Mouse (Mus musculus) heart, embryonic 10.5 days (tissue): Measurements from ENCODE around the gene Padi1. TPM values are rescaled to one million over a fixed set of nuclear protein-coding genes. Genes with fewer than 3 reads are reported as not detected.
A peak's percentile ranks its signal among the peaks of the same experiment; 100 is the strongest.

ENCODE experiments used
- DNase-seq: peaks from one replicate; pipeline ENCODE4 v3.0.0-alpha.2; 2017; ENCODE audit warnings: low spot score
- H3K27ac ChIP-seq: fragments of 300-500 bp; sonication (generic); 2 replicates; pipeline ENCODE4 v1.5.1; 2016; ENCODE audit warnings: mild to moderate bottlenecking
- H3K27me3 ChIP-seq: fragments of 300-500 bp; sonication (generic); 2 replicates; pipeline ENCODE4 v1.6.1; 2016; ENCODE audit warnings: mild to moderate bottlenecking; ENCODE audit not compliant: poor library complexity, insufficient read depth, severe bottlenecking
- H3K36me3 ChIP-seq: fragments of 300-500 bp; sonication (generic); 2 replicates; pipeline ENCODE4 v1.6.1; 2016; ENCODE audit warnings: mild to moderate bottlenecking, moderate library complexity
- H3K4me1 ChIP-seq: fragments of 300-500 bp; sonication (generic); 2 replicates; pipeline ENCODE4 v1.6.1; 2016; ENCODE audit warnings: mild to moderate bottlenecking
- H3K4me3 ChIP-seq: fragments of 300-500 bp; sonication (generic); 2 replicates; pipeline ENCODE4 v1.5.1; 2016; ENCODE audit warnings: mild to moderate bottlenecking, moderate library complexity
- H3K9me3 ChIP-seq: fragments of 300-500 bp; sonication (generic); 2 replicates; pipeline ENCODE4 v1.6.1; 2016; ENCODE audit warnings: mild to moderate bottlenecking, moderate library complexity
- WGBS: fragments of 180-500 bp; shearing (Covaris S2); methylation state at CpG from one replicate; pipeline ENCODE4 v1.1.7; 2016; 5-methylcytosine and 5-hydroxymethylcytosine counted together
- polyA plus RNA-seq: library from polyadenylated mRNA; unstranded; fragments of >200 nt; fragmentation: Nextera tagmentation; extraction: Ambion mirVana; gene quantifications from 2 replicates; pipeline ENCODE4 v1.2.1, GENCODE M21; 2016

The Padi1 gene
- polyA plus RNA-seq, 1 experiment from 2014 or later: 0.16 TPM

DNA sequence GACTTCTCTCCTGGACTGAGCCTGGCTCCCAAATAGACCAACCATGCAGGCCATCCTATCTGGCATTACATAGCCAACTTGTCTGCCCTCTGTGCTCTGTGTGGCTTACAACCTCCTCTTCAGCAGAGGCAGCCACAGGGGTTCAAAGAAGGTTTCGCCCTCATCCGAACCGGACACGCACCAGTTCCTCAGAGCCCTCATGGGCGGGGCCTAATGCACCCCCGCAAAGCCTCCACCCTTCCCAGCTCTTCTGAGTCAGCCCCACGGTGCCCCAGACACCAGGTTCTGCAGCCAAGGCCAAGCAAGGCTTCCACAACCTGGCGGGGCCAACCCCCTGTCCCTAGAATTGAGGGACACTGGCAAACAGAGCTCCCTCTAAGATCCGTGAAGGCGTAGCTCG lies 13.7 kb upstream of the Padi1 start:
- Histone ChIP-seq H3K27me3 (peaks cover 15% of the 10 kb centered on the region), H3K27ac (peak overlapping the region; percentile 50)
- WGBS: 81% methylated on average over 11 of the region's 11 CpGs

DNA sequence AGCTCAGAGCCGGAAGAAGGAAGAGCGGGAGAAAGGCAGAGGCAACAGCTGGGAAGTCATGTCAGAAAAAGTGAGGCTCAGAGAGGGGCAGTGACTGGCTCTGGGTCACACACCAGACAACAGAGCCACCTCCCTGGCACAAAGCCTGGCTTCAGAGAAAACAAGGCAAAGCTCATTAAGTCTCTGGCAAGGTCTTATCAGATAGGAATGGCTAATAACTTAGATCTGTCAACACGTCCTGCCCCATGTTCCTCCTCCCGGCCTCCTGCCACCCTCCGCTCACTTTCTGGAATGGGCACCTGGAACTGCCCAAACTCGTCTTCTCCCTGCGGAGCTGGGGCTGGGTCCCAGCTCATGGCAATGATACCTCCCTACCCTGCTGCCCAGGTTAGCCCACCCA lies 12.2 kb upstream of the Padi1 start:
- H3K27me3 ChIP-seq: peaks cover 15% of the 10 kb centered on the region
- H3K4me1 ChIP-seq: peaks cover 45% of the 10 kb centered on the region
- DNase-seq: no peak
- no peaks in the 10 kb centered on the region for H3K9me3 ChIP-seq
- H3K27ac ChIP-seq: no peak overlapping the region
- no peak overlapping the region for H3K4me3 ChIP-seq
- no peaks in the 10 kb centered on the region for H3K36me3 ChIP-seq
- WGBS: 61% methylated on average over 7 of the region's 7 CpGs

More for the DNA sequence above, 13.7 kb upstream of the Padi1 start:
- no peaks in the 10 kb centered on the region for H3K36me3 ChIP-seq
- no peaks in the 10 kb centered on the region for H3K9me3 ChIP-seq
- H3K4me3 ChIP-seq: no peak overlapping the region
- no peak for DNase-seq
- H3K4me1 ChIP-seq: peaks cover 39% of the 10 kb centered on the region

DNA sequence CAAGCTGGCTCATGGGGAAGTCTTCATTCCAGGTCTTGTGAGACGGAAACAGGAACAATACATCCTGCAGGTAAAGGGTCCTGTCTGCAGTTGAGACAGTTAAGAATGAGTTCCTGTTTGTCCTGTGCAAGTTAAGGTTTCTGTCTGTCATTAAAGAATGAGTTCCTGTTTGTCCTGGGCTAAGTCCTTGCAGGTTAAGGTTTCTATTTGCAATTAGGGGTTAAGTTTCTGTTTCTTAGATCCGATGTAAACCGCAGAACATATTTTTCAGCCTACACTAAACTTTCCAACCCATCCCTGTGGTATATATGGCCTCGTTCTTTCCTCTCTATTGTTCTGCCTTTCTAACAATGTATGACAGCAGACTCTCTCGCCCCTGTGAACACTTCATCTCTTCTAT lies 11.5 kb upstream of the Padi1 start:
- Histone ChIP-seq H3K4me1 (peaks cover 45% of the 10 kb centered on the region), H3K27ac (no peak overlapping the region), H3K4me3 (no peak overlapping the region), H3K27me3 (peaks cover 15% of the 10 kb centered on the region), H3K36me3 (no peaks in the 10 kb centered on the region), H3K9me3 (no peaks in the 10 kb centered on the region)
- WGBS: 82% methylated on average over 5 of the region's 5 CpGs
- no peak for DNase-seq

DNA sequence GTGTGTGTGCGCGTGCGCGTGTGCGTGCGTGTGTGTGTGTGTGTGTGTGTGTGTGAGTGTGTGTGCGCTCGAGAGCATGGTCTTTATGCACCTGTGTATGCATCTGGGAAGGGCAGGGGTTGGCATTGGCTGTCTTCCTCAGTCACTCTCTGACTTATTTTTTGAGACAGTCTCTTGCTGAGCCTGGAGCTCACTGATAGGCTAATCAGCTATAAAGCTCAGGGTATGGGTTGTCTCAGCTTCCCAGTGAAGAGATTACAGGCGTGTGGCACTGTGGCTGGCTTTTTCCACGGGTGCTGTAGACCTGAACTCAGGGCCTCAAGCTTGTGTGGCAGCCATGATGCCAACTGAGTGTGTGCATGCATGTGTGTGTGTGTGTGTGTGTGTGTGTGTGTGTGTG lies 9.6 kb upstream of the Padi1 start:
- H3K27ac ChIP-seq: peak overlapping the region; percentile 60; the same call in 1 of the 2 replicates

DNA sequence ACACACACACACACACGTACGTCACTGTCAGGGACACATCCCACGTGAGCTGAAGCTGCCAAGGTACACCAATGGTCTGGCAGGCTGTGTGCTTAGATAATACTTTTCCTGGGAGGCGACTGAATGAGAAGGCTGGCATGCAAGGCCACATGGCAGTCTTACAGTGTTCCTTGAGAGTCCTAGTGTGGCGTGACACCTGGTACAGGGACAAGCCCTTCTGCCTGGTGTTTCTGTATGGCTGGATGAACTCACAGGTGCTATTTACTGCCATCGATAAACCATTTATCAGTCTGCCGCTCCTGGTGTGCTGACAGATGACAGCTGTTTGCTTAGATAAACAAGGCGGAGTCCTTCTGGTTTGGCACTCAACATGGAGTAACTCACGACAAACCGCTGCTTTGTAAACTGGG lies 8.9 kb upstream of the Padi1 start:
- peak overlapping the region; percentile 60 for H3K27ac ChIP-seq
- no peaks in the 10 kb centered on the region for H3K9me3 ChIP-seq
- H3K36me3 ChIP-seq: no peaks in the 10 kb centered on the region
- H3K27me3 ChIP-seq: peaks cover 31% of the 10 kb centered on the region
- WGBS: 43% methylated on average over 10 of the region's 10 CpGs
- peak; percentile 90 for DNase-seq
- peaks cover 27% of the 10 kb centered on the region for H3K4me1 ChIP-seq
- no peak overlapping the region for H3K4me3 ChIP-seq

More for the DNA sequence above, 9.6 kb upstream of the Padi1 start:
- Histone ChIP-seq H3K9me3 (no peaks in the 10 kb centered on the region), H3K4me3 (no peak overlapping the region), H3K36me3 (no peaks in the 10 kb centered on the region), H3K4me1 (peaks cover 33% of the 10 kb centered on the region), H3K27me3 (peaks cover 25% of the 10 kb centered on the region)
- DNase-seq: peak; percentile 87
- 87% methylated on average over 6 of the region's 10 CpGs for WGBS

DNA sequence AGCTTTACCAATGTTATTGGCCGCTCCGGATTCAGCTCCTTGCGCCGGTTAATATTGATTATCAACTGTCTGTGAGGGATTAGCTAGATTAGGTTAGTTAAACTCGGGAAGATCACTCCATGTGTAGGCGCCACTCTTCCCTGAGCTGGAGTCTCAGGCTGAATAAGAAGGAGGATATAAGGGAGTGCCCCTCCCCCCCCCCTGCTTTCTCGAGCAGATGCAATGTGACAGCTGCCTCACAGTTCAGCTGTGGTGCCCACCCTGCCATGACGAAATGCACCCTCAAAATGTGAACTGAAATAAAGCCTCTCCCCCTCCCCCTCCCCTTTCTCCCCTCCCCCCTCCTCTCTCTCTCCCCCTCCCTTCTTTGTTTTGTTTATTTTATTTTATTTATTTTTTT lies 8.0 kb upstream of the Padi1 start:
- WGBS: 50% methylated on average over 8 of the region's 8 CpGs
- DNase-seq: no peak
- Histone ChIP-seq H3K27me3 (peaks cover 32% of the 10 kb centered on the region), H3K36me3 (no peaks in the 10 kb centered on the region), H3K4me3 (no peak overlapping the region), H3K9me3 (no peaks in the 10 kb centered on the region), H3K4me1 (peaks cover 21% of the 10 kb centered on the region), H3K27ac (peak overlapping the region; percentile 12; the same call in 1 of the 2 replicates)

DNA sequence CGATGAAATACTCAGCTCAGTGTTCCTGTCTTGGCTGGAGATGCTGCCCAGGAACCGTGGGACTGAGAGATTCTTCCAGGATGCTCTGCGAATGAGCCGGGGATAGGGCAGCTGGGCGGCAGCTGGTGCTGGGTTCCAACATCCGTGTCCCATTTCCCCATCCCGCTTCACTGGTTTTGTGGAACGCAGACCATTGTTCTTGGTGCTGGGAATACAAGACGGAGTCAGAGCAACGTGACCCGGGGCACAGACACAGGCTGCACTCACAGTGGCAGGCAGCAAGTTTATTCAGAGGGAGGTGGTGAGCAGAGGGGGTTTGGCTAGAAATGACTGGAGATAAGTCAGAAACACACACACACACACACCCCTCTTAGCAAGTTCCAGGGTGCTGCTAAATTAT lies 3.7 kb upstream of the Padi1 start:
- Histone ChIP-seq H3K27ac (no peak overlapping the region), H3K4me1 (peaks cover 11% of the 10 kb centered on the region), H3K27me3 (peaks cover 44% of the 10 kb centered on the region), H3K9me3 (no peaks in the 10 kb centered on the region), H3K4me3 (no peak overlapping the region), H3K36me3 (no peaks in the 10 kb centered on the region)
- no peak for DNase-seq
- 87% methylated on average over 11 of the region's 11 CpGs for WGBS

DNA sequence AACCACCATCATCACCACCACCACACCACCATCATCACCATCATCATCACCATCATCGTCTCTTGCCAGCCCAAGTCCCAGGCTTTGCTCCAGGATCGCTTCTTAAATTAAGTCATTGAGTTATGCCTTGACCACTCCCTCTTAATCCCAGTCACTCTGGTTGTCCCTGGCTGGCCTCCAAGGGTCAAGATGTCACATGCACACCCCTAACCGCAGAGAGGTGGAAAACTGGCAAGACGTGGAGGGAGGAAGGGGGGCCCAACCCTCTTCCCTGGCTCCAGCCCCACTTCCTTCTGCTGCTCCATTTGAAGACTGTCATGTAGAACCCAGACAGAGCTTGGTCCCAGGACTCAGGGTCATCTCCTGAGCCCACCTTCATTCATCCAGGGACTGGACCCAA lies 587 bp downstream of the Padi1 start:
- 74% methylated on average over 4 of the region's 4 CpGs for WGBS
- Histone ChIP-seq H3K27ac (no peak overlapping the region), H3K4me1 (0 out of 2 replicates have a peak, but pooled peaks cover 5% of the 10 kb centered on the region), H3K9me3 (no peaks in the 10 kb centered on the region), H3K27me3 (peaks cover 32% of the 10 kb centered on the region), H3K36me3 (no peaks in the 10 kb centered on the region), H3K4me3 (no peak overlapping the region)
- no peak for DNase-seq

DNA sequence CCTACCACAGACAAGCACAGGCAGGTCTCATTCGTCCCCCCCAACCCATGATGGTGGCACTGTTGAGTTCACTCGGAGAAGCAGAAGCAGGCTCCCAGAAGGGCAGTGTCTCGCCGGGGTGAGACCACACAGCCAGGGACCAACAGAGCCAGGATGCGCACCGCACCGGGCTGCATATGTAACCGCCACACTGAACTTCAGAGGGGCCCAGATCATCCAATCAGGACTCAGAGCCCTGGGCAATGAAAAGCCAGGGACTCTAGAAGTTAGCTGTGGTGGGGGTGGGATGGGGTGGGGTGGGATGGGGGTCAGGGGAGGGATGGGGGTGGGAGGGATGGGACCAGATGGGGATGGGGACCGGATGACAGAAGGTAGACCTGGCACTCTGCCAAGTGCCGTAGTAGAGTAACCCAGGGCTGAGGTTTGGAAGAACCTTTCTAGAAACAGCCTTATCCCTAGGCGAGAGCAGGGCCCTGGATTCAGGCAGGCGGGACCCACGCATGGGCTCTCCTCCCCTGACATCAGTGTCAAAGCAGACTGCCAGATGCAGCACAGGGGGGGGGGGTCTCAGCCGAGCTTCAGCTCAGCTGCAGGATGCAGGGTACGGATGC lies 1.8 kb downstream of the Padi1 start:
- Histone ChIP-seq H3K36me3 (no peaks in the 10 kb centered on the region), H3K4me1 (0 out of 2 replicates have a peak, but pooled peaks cover 5% of the 10 kb centered on the region)
- WGBS: 67% methylated on average over 15 of the region's 15 CpGs

DNA sequence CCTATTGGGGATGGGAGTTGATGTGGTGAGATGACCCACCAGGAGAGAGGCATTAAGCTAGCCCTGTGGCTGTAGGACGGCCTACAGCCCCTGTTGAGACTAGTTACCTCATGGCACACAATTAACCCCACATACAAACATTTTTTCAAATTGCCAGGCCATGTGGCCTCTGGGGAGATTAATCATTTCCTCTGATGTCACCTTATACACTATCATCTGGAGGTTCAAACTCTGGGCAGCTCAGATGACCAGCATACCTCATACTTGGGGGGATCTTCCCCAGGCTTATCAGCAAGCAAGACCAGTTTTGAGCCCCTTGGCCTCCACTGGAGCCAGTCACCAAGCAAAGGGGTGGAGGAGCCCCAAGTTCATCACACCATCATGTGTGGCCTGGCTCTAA lies 2.7 kb downstream of the Padi1 start:
- no peaks in the 10 kb centered on the region for H3K9me3 ChIP-seq
- H3K27me3 ChIP-seq: peaks cover 25% of the 10 kb centered on the region
- H3K36me3 ChIP-seq: no peaks in the 10 kb centered on the region
- no peak overlapping the region for H3K27ac ChIP-seq
- WGBS: 73% methylated on average over 1 of the region's 1 CpGs
- no peak for DNase-seq
- H3K4me1 ChIP-seq: peaks cover 8% of the 10 kb centered on the region
- H3K4me3 ChIP-seq: no peak overlapping the region

More for the DNA sequence above, 1.8 kb downstream of the Padi1 start:
- no peak for DNase-seq
- Histone ChIP-seq H3K4me3 (no peak overlapping the region), H3K9me3 (no peaks in the 10 kb centered on the region), H3K27ac (no peak overlapping the region), H3K27me3 (peaks cover 26% of the 10 kb centered on the region)

DNA sequence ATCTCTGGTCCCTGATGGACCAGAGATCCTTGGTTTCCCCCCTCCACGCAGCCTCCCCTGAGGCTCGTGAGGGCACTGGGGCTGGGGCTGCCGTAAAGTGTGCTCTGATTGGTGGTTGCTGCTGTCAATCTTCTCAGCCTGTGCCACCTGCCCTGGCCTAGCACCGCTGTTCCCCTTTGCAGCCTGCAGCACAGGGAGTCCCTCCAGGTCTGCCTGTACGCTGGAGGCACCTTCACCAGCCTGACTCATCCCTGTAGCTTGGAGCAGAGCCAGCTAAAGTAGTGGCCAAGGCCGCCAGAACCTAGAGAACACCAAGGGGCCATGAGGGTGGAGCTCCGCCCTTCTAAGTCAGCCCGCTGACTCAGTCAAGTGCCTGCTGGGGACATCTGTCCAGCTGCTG lies 7.7 kb downstream of the Padi1 start:
- Histone ChIP-seq H3K4me3 (peak overlapping the region; percentile 36), H3K27ac (peak overlapping the region; percentile 30; the same call in 1 of the 2 replicates), H3K36me3 (no peaks in the 10 kb centered on the region), H3K27me3 (peaks cover 49% of the 10 kb centered on the region), H3K9me3 (no peaks in the 10 kb centered on the region), H3K4me1 (peaks cover 30% of the 10 kb centered on the region)
- WGBS: 20% methylated on average over 8 of the region's 8 CpGs
- no peak for DNase-seq

DNA sequence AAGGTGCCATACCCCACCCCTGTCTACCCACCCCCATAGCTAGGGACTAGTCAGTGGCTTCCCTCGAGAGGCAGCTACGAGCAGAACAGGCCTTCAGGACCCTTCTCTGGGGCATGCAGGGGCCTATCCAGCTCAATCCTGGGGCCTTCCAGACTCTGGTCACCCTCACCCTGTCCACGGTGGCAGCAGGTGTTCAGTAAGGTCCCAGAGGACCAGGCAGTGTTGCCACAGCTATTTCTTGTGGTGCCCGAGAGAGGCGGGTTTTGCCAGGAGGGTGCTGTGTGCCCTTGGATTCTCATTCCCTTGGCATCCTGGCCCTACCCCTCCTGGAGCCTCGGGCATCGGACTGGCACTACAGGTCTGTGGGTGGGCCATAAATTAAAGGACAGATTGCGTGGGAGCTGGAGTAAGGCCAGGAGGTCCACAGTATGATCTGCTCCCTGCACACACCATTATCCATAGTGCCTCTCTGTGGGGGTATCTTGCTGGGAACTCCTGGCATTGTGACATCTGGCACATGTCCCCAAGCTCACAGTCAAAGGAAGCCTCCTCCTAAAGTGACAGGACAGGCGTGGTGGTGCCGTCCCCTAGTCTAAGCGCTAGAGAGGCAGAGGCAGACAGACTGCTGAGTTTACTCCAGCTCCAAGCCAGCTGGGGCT lies 9.2 kb downstream of the Padi1 start:
- H3K27me3 ChIP-seq: peaks cover 65% of the 10 kb centered on the region
- DNase-seq: no peak

DNA sequence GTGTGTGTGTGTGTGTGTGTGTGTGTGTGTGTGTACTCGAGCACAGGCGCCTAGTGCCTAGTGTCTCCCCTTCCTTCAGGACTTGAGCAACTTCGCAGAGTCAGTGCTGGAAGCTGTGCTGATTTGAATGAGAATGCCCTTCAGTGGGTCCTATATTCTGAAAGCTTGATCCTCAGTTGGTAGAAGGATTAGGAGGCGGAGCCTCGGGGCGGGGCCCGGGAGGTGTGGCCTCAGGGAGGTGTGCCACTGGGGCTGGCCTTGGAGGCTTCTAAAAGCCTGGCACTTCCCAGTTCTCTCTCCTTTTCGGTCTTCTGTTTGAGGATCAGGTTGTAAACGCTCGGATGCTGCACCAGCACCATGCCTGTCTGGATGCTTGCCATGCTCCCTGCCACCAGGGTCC lies 9.9 kb downstream of the Padi1 start:
- H3K4me1 ChIP-seq: peaks cover 30% of the 10 kb centered on the region
- no peak overlapping the region for H3K27ac ChIP-seq
- no peaks in the 10 kb centered on the region for H3K9me3 ChIP-seq
- H3K27me3 ChIP-seq: peaks cover 71% of the 10 kb centered on the region
- H3K36me3 ChIP-seq: no peaks in the 10 kb centered on the region
- H3K4me3 ChIP-seq: no peak overlapping the region
- WGBS: 6% methylated on average over 10 of the region's 10 CpGs
- DNase-seq: no peak

More for the DNA sequence above, 9.2 kb downstream of the Padi1 start:
- Histone ChIP-seq H3K27ac (no peak overlapping the region), H3K4me3 (no peak overlapping the region), H3K4me1 (peaks cover 30% of the 10 kb centered on the region), H3K9me3 (no peaks in the 10 kb centered on the region), H3K36me3 (no peaks in the 10 kb centered on the region)
- 66% methylated on average over 11 of the region's 11 CpGs for WGBS
